In genomic region chr5:127609191-127609714, GRCm38 (mm10) we compare ENCODE assay signal across 17 mouse cellular contexts. TPM values are rescaled to one million over a fixed set of nuclear protein-coding genes. Genes with fewer than 3 reads are reported as not detected.
A peak's percentile ranks its signal among the peaks of the same experiment; 100 is the strongest.
DNase-seq lines count a peak whose midpoint lies in the region; ATAC-seq and TF ChIP-seq lines count a peak whose summit lies in the region.
"Had no signal": no experiment of that assay in that cellular context is flagged by ENCODE, and none has a peak within 500 bp of the region (broad histone marks: within the 10 kb centered on the region; RNA-seq: fewer than 3 reads in every experiment).

No protein-coding gene starts in this region.

- no peak for TF ChIP-seq CTCF in left cerebral cortex, adult 2 months (IDR thresholded peaks at IDR 0.05)
- TF ChIP-seq CTCF in bone marrow, adult 2 months (IDR thresholded peaks at IDR 0.05; ENCODE audit: control insufficient read depth, insufficient read depth, low read length) = no peak

- no peak for TF ChIP-seq POLR2A in bone marrow, adult 2 months (IDR thresholded peaks at IDR 0.05; ENCODE audit: borderline replicate concordance, control insufficient read depth, low read depth, low read length)

- 80% methylated on average over 7 of the region's 7 CpGs for WGBS in bone marrow, adult 2 months
- whole genome bisulfite sequencing in heart, embryonic 16.5 days = 34% methylated on average over 7 of the region's 7 CpGs

- ATAC-seq in heart, embryonic 16.5 days (replicated peaks; ENCODE audit: extremely low read depth, insufficient read depth, low FRiP score) = peak; percentile 73
- no peak for ATAC-seq in monocyte, adult 5-6 weeks (replicated peaks; ENCODE audit: insufficient number of reproducible peaks, low FRiP score, low TSS enrichment, poor library complexity, severe bottlenecking)
- ATAC-seq: inflammation-experienced regulatory T-cells, adult 6 months; midbrain, embryonic 15.5 days had no signal

- H3K9ac ChIP-seq in heart, embryonic 16.5 days (ENCODE audit: low read length) = no peak overlapping the region
- H3K9ac ChIP-seq: hindbrain, embryonic 12.5 days; liver, embryonic 15.5 days; midbrain, embryonic 15.5 days had no signal

- intact Hi-C loops in left cerebral cortex, adult 2 months (cut with DNase I) = no loop called here

- H3K9me3 ChIP-seq in heart, embryonic 16.5 days (replicated peaks; ENCODE audit: control insufficient read depth, low read length) = no peaks in the 10 kb centered on the region
- H3K9me3 ChIP-seq: hindbrain, embryonic 12.5 days; liver, embryonic 15.5 days; midbrain, embryonic 15.5 days had no signal

- H3K27ac ChIP-seq in left cerebral cortex, adult 2 months = peak overlapping the region; percentile 42; the same call in 1 of the 2 replicates
- H3K27ac ChIP-seq in bone marrow, adult 2 months (ENCODE audit: control insufficient read depth, insufficient read depth, low read depth, low read length, poor library complexity) = peak overlapping the region; percentile 21; the same call in 1 of the 2 replicates
- peak overlapping the region; percentile 66 for H3K27ac ChIP-seq in heart, embryonic 16.5 days (ENCODE audit: low read length)
- H3K27ac ChIP-seq: hindbrain, embryonic 12.5 days; liver, embryonic 15.5 days; midbrain, embryonic 15.5 days had no signal

- H3K4me2 ChIP-seq in heart, embryonic 16.5 days (ENCODE audit: low read depth, low read length) = peak overlapping the region; percentile 21; the same call in 1 of the 2 replicates
- H3K4me2 ChIP-seq: hindbrain, embryonic 12.5 days; liver, embryonic 15.5 days; midbrain, embryonic 15.5 days had no signal

- peak; percentile 35 to 37 for DNase-seq in heart, adult 18-20 months
- DNase-seq in heart, postnatal 4 days = no peak
- no peak for DNase-seq in left cerebral cortex, adult 2 months (ENCODE audit: extremely low spot score in 1 of 2, low spot score in 2 of 2)
- no peak for DNase-seq in left cerebral cortex, adult 18-20 months (ENCODE audit: low spot score in 2 of 2)
- DNase-seq in cerebellum, adult 18-20 months = no peak
- DNase-seq: adrenal gland, adult 8-10 months; cerebellum, adult 8-10 months; gastrocnemius, postnatal 36 days; lung, postnatal 14 days; retina, postnatal 1 day had no signal

- peaks cover 10% of the 10 kb centered on the region for H3K4me1 ChIP-seq in bone marrow, adult 2 months (ENCODE audit: control insufficient read depth, insufficient read depth, low read length)
- H3K4me1 ChIP-seq in heart, embryonic 16.5 days (ENCODE audit: control insufficient read depth, insufficient read depth, low read length) = peaks cover 41% of the 10 kb centered on the region

- H3K4me3 ChIP-seq in left cerebral cortex, adult 2 months = no peak overlapping the region
- no peak overlapping the region for H3K4me3 ChIP-seq in bone marrow, adult 2 months (replicated peaks; ENCODE audit: control insufficient read depth, low read depth, low read length)
- no peak overlapping the region for H3K4me3 ChIP-seq in heart, embryonic 16.5 days (ENCODE audit: low read length)
- H3K4me3 ChIP-seq: hindbrain, embryonic 12.5 days; liver, embryonic 15.5 days; midbrain, embryonic 15.5 days had no signal

- no peaks in the 10 kb centered on the region for H3K27me3 ChIP-seq in heart, embryonic 16.5 days (ENCODE audit: control insufficient read depth, insufficient read depth, low read length)
- H3K27me3 ChIP-seq: hindbrain, embryonic 12.5 days; liver, embryonic 15.5 days; midbrain, embryonic 15.5 days had no signal

- peaks cover 15% of the 10 kb centered on the region for H3K36me3 ChIP-seq in heart, embryonic 16.5 days (ENCODE audit: control insufficient read depth, insufficient read depth)

RNA-seq across cellular contexts. Expression of gene Glt1d1, which starts 22.8 kb away (rescaled TPM):
- total RNA-seq in heart, adult 18-20 months (2021) = not detected
- not detected for total RNA-seq in heart, postnatal 4 days (2021)
- total RNA-seq in left cerebral cortex, adult 2 months (2021) = 10 to 100 TPM; 21.6 to 27.1 TPM
- total RNA-seq in left cerebral cortex, adult 18-20 months (2021) = 10 to 100 TPM; 24.7 to 25.6 TPM
- polyA plus RNA-seq in bone marrow, adult 2 months (2011; ENCODE audit: insufficient read depth, insufficient read length, low replicate concordance, missing spikeins) = 1.8 and 4.8 TPM in 2 replicates
- not detected in 2 replicates for polyA plus RNA-seq in heart, embryonic 16.5 days (2015; fragmentation: Nextera tagmentation; extraction: Ambion mirVana)
- 2.6 to 6.2 TPM (median 2.7 TPM) in 3 replicates for total RNA-seq in monocyte, adult 5-6 weeks (2017)
- total RNA-seq: gastrocnemius, postnatal 36 days had no signal
- polyA plus RNA-seq: inflammation-experienced regulatory T-cells, adult 6 months had no signal

RNA-seq across cellular contexts. Expression of gene Slc15a4, which starts 23.4 kb away (rescaled TPM):
- total RNA-seq in heart, adult 18-20 months (2021) = 10 to 100 TPM; 16.5 to 17.4 TPM
- 10 to 100 TPM; 11.9 to 12.1 TPM for total RNA-seq in heart, postnatal 4 days (2021)
- 10 to 100 TPM; 23.6 to 27.8 TPM for total RNA-seq in left cerebral cortex, adult 2 months (2021)
- 10 to 100 TPM; 24.4 to 26.8 TPM for total RNA-seq in left cerebral cortex, adult 18-20 months (2021)
- polyA plus RNA-seq in bone marrow, adult 2 months (2011; ENCODE audit: insufficient read depth, insufficient read length, low replicate concordance, missing spikeins) = 16.6 and 30.1 TPM in 2 replicates
- 19.4 and 20.8 TPM in 2 replicates for polyA plus RNA-seq in heart, embryonic 16.5 days (2015; fragmentation: Nextera tagmentation; extraction: Ambion mirVana)
- 143 to 291 TPM (median 159 TPM) in 3 replicates for total RNA-seq in monocyte, adult 5-6 weeks (2017)

Comparison
In these comparisons a context has a peak if more than half of its experiments do, and no peak if none do; other contexts are left out.
1. DNase-seq: peak in heart, adult 18-20 months (2 of 2); none in heart, postnatal 4 days (single experiment), left cerebral cortex, adult 2 months (0 of 2), left cerebral cortex, adult 18-20 months (0 of 2) and cerebellum, adult 18-20 months (0 of 2).
2. Peak in every context shown above with its lines, with median percentiles within 50 percentile points of each other: H3K27ac ChIP-seq.